Mouse (Mus musculus) common myeloid progenitor, adult 5-6 weeks (primary cell): ENCODE data around the gene Arsk. TPM values are rescaled to one million over a fixed set of nuclear protein-coding genes. Genes with fewer than 3 reads are reported as not detected.

Experiments used
- ATAC-seq: replicated peaks from 2 replicates; pipeline ENCODE4 v1.8.0; 2016; ENCODE audit warnings: low read depth, mild to moderate bottlenecking, moderate TSS enrichment, inconsistent platforms; ENCODE audit not compliant: poor library complexity, severe bottlenecking
- total RNA-seq: library from RNA; stranded (forward); fragments of 200-1000, 187-1606 nt; gene quantifications from 2 replicates; pipeline ENCODE4 v1.2.3, GENCODE M21; 2017

Arsk gene
- 14.1 and 15.0 TPM in 2 replicates for total RNA-seq

GRCm38 (mm10) chr13:76098493-76099303 is at the start of gene Arsk, which contains the start of gene Ttc37:
Gene Arsk, minus strand, starts transcription at chr13:76098660.
Gene Ttc37, plus strand, starts transcription at chr13:76098734.
- ATAC-seq = peak; percentile 92

GRCm38 (mm10) chr13:76141117-76141808 is 42.8 kb upstream of the Arsk start:
- no peak for ATAC-seq

- no peak for ATAC-seq
These were observed 40.4 kb upstream of the Arsk start for GRCm38 (mm10) chr13:76138862-76139261.

GRCm38 (mm10) chr13:76132415-76132814 is 34.0 kb upstream of the Arsk start:
- ATAC-seq = no peak

- peak; percentile 92 for ATAC-seq
These were observed 30.3 kb upstream of the Arsk start for GRCm38 (mm10) chr13:76128799-76129198.

GRCm38 (mm10) chr13:76109069-76109824 is 10.8 kb upstream of the Arsk start:
- ATAC-seq = no peak

GRCm38 (mm10) chr13:76101989-76102388 is 3.5 kb upstream of the Arsk start:
- no peak for ATAC-seq

- ATAC-seq = peak; percentile 73
These were observed 356 bp downstream of the Arsk start for GRCm38 (mm10) chr13:76098116-76098492.

- peak; percentile 93 for ATAC-seq
These were observed 24.1 kb downstream of the Arsk start for GRCm38 (mm10) chr13:76074323-76074722.

GRCm38 (mm10) chr13:76064363-76064945 is 34.0 kb downstream of the Arsk start:
- no peak for ATAC-seq

GRCm38 (mm10) chr13:76063548-76063947 is 34.9 kb downstream of the Arsk start:
- no peak for ATAC-seq

GRCm38 (mm10) chr13:76062569-76062968 is 35.9 kb downstream of the Arsk start:
- ATAC-seq = 0 out of 2 replicates have a peak, but pooled peaks have one; percentile 45

GRCm38 (mm10) chr13:76062126-76062525 is 36.3 kb downstream of the Arsk start:
- ATAC-seq = no peak

GRCm38 (mm10) chr13:76059591-76059990 is 38.9 kb downstream of the Arsk start:
- no peak for ATAC-seq

GRCm38 (mm10) chr13:76057267-76058069 is 41.0 kb downstream of the Arsk start:
- ATAC-seq = peak; percentile 14

- no peak for ATAC-seq
These were observed 41.6 kb downstream of the Arsk start, which contains the start of gene Gpr150 for GRCm38 (mm10) chr13:76056896-76057266. Gene Gpr150, minus strand, starts transcription at chr13:76056996.

GRCm38 (mm10) chr13:76056261-76056724 is 42.2 kb downstream of the Arsk start:
- ATAC-seq = peak; percentile 73

GRCm38 (mm10) chr13:76055391-76056232 is 42.8 kb downstream of the Arsk start:
- peak; percentile 67 for ATAC-seq
